Mouse (Mus musculus): ENCODE data around the gene Boll.
A peak's percentile ranks its signal among the peaks of the same experiment; 100 is the strongest.

- TF ChIP-seq POLR2A (IDR thresholded peaks at IDR 0.05; ENCODE audit: low read depth, low read length) (peak; percentile 44; the same call in 1 of the 2 replicates), CTCF (IDR thresholded peaks at IDR 0.05; ENCODE audit: extremely low read depth, insufficient read depth, insufficient read length, insufficient replicate concordance) (no peak)
Observed at GRCm38 (mm10) chr1:55210202-55210965, 152.9 kb downstream of the Boll start.
